ENCODE assay signal across 9 mouse cellular contexts in genomic region chr2:26570034-26570433, GRCm38 (mm10). TPM values are rescaled to one million over a fixed set of nuclear protein-coding genes. Genes with fewer than 3 reads are reported as not detected.
A peak's percentile ranks its signal among the peaks of the same experiment; 100 is the strongest.
DNase-seq lines count a peak whose midpoint lies in the region; ATAC-seq and TF ChIP-seq lines count a peak whose summit lies in the region.
"Had no signal": no experiment of that assay in that cellular context is flagged by ENCODE, and none has a peak within 500 bp of the region (broad histone marks: within the 10 kb centered on the region; RNA-seq: fewer than 3 reads in every experiment).

No protein-coding gene starts in this region.

- ATAC-seq in CD4-positive, CD25-positive, alpha-beta regulatory T cell, adult 4 months = no peak
- 0 out of 2 replicates have a peak, but pooled peaks have one; percentile 19 for ATAC-seq in midbrain, embryonic 11.5 days (ENCODE audit: low FRiP score)
- ATAC-seq in midbrain, embryonic 15.5 days (replicated peaks) = no peak
- 0 out of 2 replicates have a peak, but pooled peaks have one; percentile 12 for ATAC-seq in intestine, postnatal 0 days
- no peak; the same call in 1 of the 2 replicates for ATAC-seq in lung, embryonic 14.5 days (ENCODE audit: insufficient read depth)
- no peak for ATAC-seq in stomach, embryonic 16.5 days (ENCODE audit: insufficient read depth, low FRiP score)

- 2% methylated on average over 3 of the region's 3 CpGs for WGBS in midbrain, embryonic 11.5 days
- 4% methylated on average over 3 of the region's 3 CpGs for WGBS in midbrain, embryonic 15.5 days
- 17% methylated on average over 3 of the region's 3 CpGs for WGBS in intestine, postnatal 0 days
- WGBS in lung, embryonic 14.5 days = 8% methylated on average over 3 of the region's 3 CpGs
- WGBS in stomach, embryonic 16.5 days = 11% methylated on average over 3 of the region's 3 CpGs

- H3K36me3 ChIP-seq in midbrain, embryonic 11.5 days (ENCODE audit: control insufficient read depth, insufficient read depth, low read length) = no peaks in the 10 kb centered on the region
- no peaks in the 10 kb centered on the region for H3K36me3 ChIP-seq in midbrain, embryonic 15.5 days (replicated peaks)
- H3K36me3 ChIP-seq in intestine, postnatal 0 days (ENCODE audit: control insufficient read depth, insufficient read depth) = no peaks in the 10 kb centered on the region
- H3K36me3 ChIP-seq in lung, embryonic 14.5 days (ENCODE audit: insufficient read depth) = no peaks in the 10 kb centered on the region
- no peaks in the 10 kb centered on the region for H3K36me3 ChIP-seq in stomach, embryonic 16.5 days (ENCODE audit: control insufficient read depth, insufficient read depth, low read length)

- peak; percentile 69 for DNase-seq in CD4-positive, CD25-positive, alpha-beta regulatory T cell, adult 2 months (ENCODE audit: low read depth, low spot score)
- DNase-seq in midbrain, embryonic 11.5 days (ENCODE audit: low spot score, missing footprints) = peak; percentile 97
- peak; percentile 69 for DNase-seq in embryo, embryonic 9.5 days (ENCODE audit: extremely low spot score)
- peak; percentile 83 for DNase-seq in lung, embryonic 14.5 days

- H3K27ac ChIP-seq in midbrain, embryonic 11.5 days (ENCODE audit: low read depth, low read length) = no peak overlapping the region
- H3K27ac ChIP-seq in midbrain, embryonic 15.5 days = no peak overlapping the region
- no peak overlapping the region for H3K27ac ChIP-seq in intestine, postnatal 0 days (ENCODE audit: low read depth, low read length)
- peak overlapping the region; percentile 79; the same call in 1 of the 2 replicates for H3K27ac ChIP-seq in lung, embryonic 14.5 days (ENCODE audit: low read depth)
- H3K27ac ChIP-seq in stomach, embryonic 16.5 days (ENCODE audit: low read length) = 0 out of 2 replicates have a peak overlapping the region, but pooled peaks have one; percentile 17

- H3K9ac ChIP-seq in midbrain, embryonic 11.5 days (ENCODE audit: low read length) = no peak overlapping the region
- no peak overlapping the region for H3K9ac ChIP-seq in midbrain, embryonic 15.5 days
- no peak overlapping the region for H3K9ac ChIP-seq in intestine, postnatal 0 days (ENCODE audit: low read depth, low read length)
- H3K9ac ChIP-seq in lung, embryonic 14.5 days = no peak overlapping the region
- H3K9ac ChIP-seq in stomach, embryonic 16.5 days (ENCODE audit: low read length) = no peak overlapping the region

- H3K4me2 ChIP-seq in midbrain, embryonic 11.5 days = no peak overlapping the region
- H3K4me2 ChIP-seq in midbrain, embryonic 15.5 days = no peak overlapping the region
- H3K4me2 ChIP-seq in intestine, postnatal 0 days (replicated peaks; ENCODE audit: low read depth) = no peak overlapping the region
- H3K4me2 ChIP-seq in lung, embryonic 14.5 days = no peak overlapping the region; the same call in 1 of the 2 replicates
- no peak overlapping the region for H3K4me2 ChIP-seq in stomach, embryonic 16.5 days (ENCODE audit: low read depth, low read length)

- no peak overlapping the region for H3K4me3 ChIP-seq in midbrain, embryonic 11.5 days (ENCODE audit: low read depth, low read length)
- no peak overlapping the region for H3K4me3 ChIP-seq in midbrain, embryonic 15.5 days
- no peak overlapping the region for H3K4me3 ChIP-seq in intestine, postnatal 0 days (ENCODE audit: low read depth, low read length)
- H3K4me3 ChIP-seq in lung, embryonic 14.5 days (ENCODE audit: low read depth, low read length) = no peak overlapping the region
- H3K4me3 ChIP-seq in stomach, embryonic 16.5 days (replicated peaks; ENCODE audit: low read length) = no peak overlapping the region

- H3K27me3 ChIP-seq in midbrain, embryonic 11.5 days (ENCODE audit: control insufficient read depth, insufficient read depth, low read length) = no peaks in the 10 kb centered on the region
- H3K27me3 ChIP-seq in midbrain, embryonic 15.5 days (replicated peaks) = no peaks in the 10 kb centered on the region
- H3K27me3 ChIP-seq in intestine, postnatal 0 days (replicated peaks; ENCODE audit: control insufficient read depth, insufficient read depth, low read length) = no peaks in the 10 kb centered on the region
- H3K27me3 ChIP-seq in lung, embryonic 14.5 days (ENCODE audit: insufficient read depth, low read length) = no peaks in the 10 kb centered on the region
- no peaks in the 10 kb centered on the region for H3K27me3 ChIP-seq in stomach, embryonic 16.5 days (ENCODE audit: control insufficient read depth, insufficient read depth, low read length)

- H3K4me1 ChIP-seq in midbrain, embryonic 11.5 days (ENCODE audit: control insufficient read depth, insufficient read depth, low read length) = 0 out of 2 replicates have a peak, but pooled peaks cover 4% of the 10 kb centered on the region
- peaks cover 7% of the 10 kb centered on the region for H3K4me1 ChIP-seq in midbrain, embryonic 15.5 days
- no peaks in the 10 kb centered on the region for H3K4me1 ChIP-seq in intestine, postnatal 0 days (replicated peaks; ENCODE audit: control insufficient read depth, insufficient read depth, low read length)
- H3K4me1 ChIP-seq in lung, embryonic 14.5 days (ENCODE audit: insufficient read depth) = peaks cover 23% of the 10 kb centered on the region
- H3K4me1 ChIP-seq in stomach, embryonic 16.5 days (ENCODE audit: control insufficient read depth, insufficient read depth, low read length) = peaks cover 26% of the 10 kb centered on the region

- peak; percentile 84 for TF ChIP-seq CTCF in intestine, postnatal 0 days (IDR thresholded peaks at IDR 0.05; ENCODE audit: low read depth)
- TF ChIP-seq CTCF in lung, embryonic 14.5 days (IDR thresholded peaks at IDR 0.05; ENCODE audit: low read depth) = peak; percentile 94

- no peaks in the 10 kb centered on the region for H3K9me3 ChIP-seq in midbrain, embryonic 11.5 days (ENCODE audit: control insufficient read depth, low read length)
- H3K9me3 ChIP-seq in midbrain, embryonic 15.5 days = no peaks in the 10 kb centered on the region
- H3K9me3 ChIP-seq in intestine, postnatal 0 days (ENCODE audit: control insufficient read depth) = no peaks in the 10 kb centered on the region
- H3K9me3 ChIP-seq in lung, embryonic 14.5 days (ENCODE audit: low read depth, low read length) = no peaks in the 10 kb centered on the region
- H3K9me3 ChIP-seq in stomach, embryonic 16.5 days (replicated peaks; ENCODE audit: control insufficient read depth, low read length) = no peaks in the 10 kb centered on the region

RNA-seq across cellular contexts. Expression of gene Egfl7, which starts 9.8 kb away (rescaled TPM):
- not detected for polyA plus RNA-seq in CD4-positive, CD25-positive, alpha-beta regulatory T cell, adult 4 months (2017; shearing (Covaris generic))
- 52.6 and 58.3 TPM in 2 replicates for polyA plus RNA-seq in midbrain, embryonic 11.5 days (2014; fragmentation: Nextera tagmentation; extraction: Ambion mirVana)
- 71.8 and 75.7 TPM in 2 replicates for polyA plus RNA-seq in midbrain, embryonic 15.5 days (2015; fragmentation: Nextera tagmentation; extraction: Ambion mirVana)
- 54.4 and 65.2 TPM in 2 replicates for polyA plus RNA-seq in intestine, postnatal 0 days (2015; fragmentation: Nextera tagmentation; extraction: Ambion mirVana)
- polyA plus RNA-seq in lung, embryonic 14.5 days (2014; fragmentation: Nextera tagmentation; extraction: Ambion mirVana) = 269 and 311 TPM in 2 replicates
- 116 and 120 TPM in 2 replicates for polyA plus RNA-seq in stomach, embryonic 16.5 days (2015; fragmentation: Nextera tagmentation; extraction: Ambion mirVana)

RNA-seq across cellular contexts. Expression of gene Gm20532, which starts 16.4 kb away (rescaled TPM):
- not detected for polyA plus RNA-seq in CD4-positive, CD25-positive, alpha-beta regulatory T cell, adult 4 months (2017; shearing (Covaris generic))
- not detected in 2 replicates for polyA plus RNA-seq in midbrain, embryonic 11.5 days (2014; fragmentation: Nextera tagmentation; extraction: Ambion mirVana)
- not detected in 2 replicates for polyA plus RNA-seq in midbrain, embryonic 15.5 days (2015; fragmentation: Nextera tagmentation; extraction: Ambion mirVana)
- polyA plus RNA-seq in intestine, postnatal 0 days (2015; fragmentation: Nextera tagmentation; extraction: Ambion mirVana) = not detected in 2 replicates
- not detected in 2 replicates for polyA plus RNA-seq in lung, embryonic 14.5 days (2014; fragmentation: Nextera tagmentation; extraction: Ambion mirVana)
- polyA plus RNA-seq in stomach, embryonic 16.5 days (2015; fragmentation: Nextera tagmentation; extraction: Ambion mirVana) = not detected in 2 replicates
- polyA plus RNA-seq: gonadal fat pad, adult 2 months had no signal

RNA-seq across cellular contexts. Expression of gene Agpat2, which starts 34.2 kb away (rescaled TPM):
- 1 to 10 TPM; 5.8 to 7.7 TPM for polyA plus RNA-seq in CD4-positive, CD25-positive, alpha-beta regulatory T cell, adult 4 months (2017; shearing (Covaris generic))
- polyA plus RNA-seq in midbrain, embryonic 11.5 days (2014; fragmentation: Nextera tagmentation; extraction: Ambion mirVana) = 8.2 TPM in 2 replicates
- 4.6 and 6.7 TPM in 2 replicates for polyA plus RNA-seq in midbrain, embryonic 15.5 days (2015; fragmentation: Nextera tagmentation; extraction: Ambion mirVana)
- polyA plus RNA-seq in intestine, postnatal 0 days (2015; fragmentation: Nextera tagmentation; extraction: Ambion mirVana) = 124 and 128 TPM in 2 replicates
- polyA plus RNA-seq in lung, embryonic 14.5 days (2014; fragmentation: Nextera tagmentation; extraction: Ambion mirVana) = 30.2 and 32.9 TPM in 2 replicates
- polyA plus RNA-seq in stomach, embryonic 16.5 days (2015; fragmentation: Nextera tagmentation; extraction: Ambion mirVana) = 66.8 and 72.1 TPM in 2 replicates

RNA-seq across cellular contexts. Expression of gene Notch1, which starts 53.6 kb away (rescaled TPM):
- polyA plus RNA-seq in CD4-positive, CD25-positive, alpha-beta regulatory T cell, adult 4 months (2017; shearing (Covaris generic)) = 10 to 100 TPM; 21.9 to 33.0 TPM
- 40.8 and 47.5 TPM in 2 replicates for polyA plus RNA-seq in midbrain, embryonic 11.5 days (2014; fragmentation: Nextera tagmentation; extraction: Ambion mirVana)
- polyA plus RNA-seq in midbrain, embryonic 15.5 days (2015; fragmentation: Nextera tagmentation; extraction: Ambion mirVana) = 15.6 and 17.6 TPM in 2 replicates
- 3.6 and 3.7 TPM in 2 replicates for polyA plus RNA-seq in intestine, postnatal 0 days (2015; fragmentation: Nextera tagmentation; extraction: Ambion mirVana)
- polyA plus RNA-seq in lung, embryonic 14.5 days (2014; fragmentation: Nextera tagmentation; extraction: Ambion mirVana) = 37.7 and 44.0 TPM in 2 replicates
- 14.1 and 15.4 TPM in 2 replicates for polyA plus RNA-seq in stomach, embryonic 16.5 days (2015; fragmentation: Nextera tagmentation; extraction: Ambion mirVana)

RNA-seq across cellular contexts. Expression of gene Fam69b, which starts 58.2 kb away (rescaled TPM):
- 1 to 10 TPM; 1.5 to 2.6 TPM for polyA plus RNA-seq in CD4-positive, CD25-positive, alpha-beta regulatory T cell, adult 4 months (2017; shearing (Covaris generic))
- polyA plus RNA-seq in midbrain, embryonic 11.5 days (2014; fragmentation: Nextera tagmentation; extraction: Ambion mirVana) = 42.9 and 47.4 TPM in 2 replicates
- 164 and 168 TPM in 2 replicates for polyA plus RNA-seq in midbrain, embryonic 15.5 days (2015; fragmentation: Nextera tagmentation; extraction: Ambion mirVana)
- polyA plus RNA-seq in intestine, postnatal 0 days (2015; fragmentation: Nextera tagmentation; extraction: Ambion mirVana) = 6.8 and 6.9 TPM in 2 replicates
- 28.3 and 30.0 TPM in 2 replicates for polyA plus RNA-seq in lung, embryonic 14.5 days (2014; fragmentation: Nextera tagmentation; extraction: Ambion mirVana)
- 23.2 and 27.3 TPM in 2 replicates for polyA plus RNA-seq in stomach, embryonic 16.5 days (2015; fragmentation: Nextera tagmentation; extraction: Ambion mirVana)

Comparison
In these comparisons a context has a peak if more than half of its experiments do, and no peak if none do; other contexts are left out.
1. ATAC-seq: peak in midbrain, embryonic 11.5 days (single experiment) and intestine, postnatal 0 days (single experiment); none in CD4-positive, CD25-positive, alpha-beta regulatory T cell, adult 4 months (single experiment), midbrain, embryonic 15.5 days (single experiment), lung, embryonic 14.5 days (single experiment) and stomach, embryonic 16.5 days (single experiment).
2. H3K27ac ChIP-seq: peak in lung, embryonic 14.5 days (single experiment) and stomach, embryonic 16.5 days (single experiment); none in midbrain, embryonic 11.5 days (single experiment), midbrain, embryonic 15.5 days (single experiment) and intestine, postnatal 0 days (single experiment).
3. RNA of gene Egfl7, which starts 9.8 kb away (polyA plus RNA-seq): 269 to 311 TPM in lung, embryonic 14.5 days, 116 to 120 TPM in stomach, embryonic 16.5 days, 71.8 to 75.7 TPM in midbrain, embryonic 15.5 days, 52.6 to 58.3 TPM in midbrain, embryonic 11.5 days and 54.4 to 65.2 TPM in intestine, postnatal 0 days; not detected in CD4-positive, CD25-positive, alpha-beta regulatory T cell, adult 4 months; every median in the first group is over 10 times any median in the second.
4. Peak in every context shown above with its lines, with median percentiles within 50 percentile points of each other: DNase-seq.